Mouse (Mus musculus) small intestine, adult 2 months (tissue): ENCODE data around the gene Abhd11.

Source experiments
- CTCF ChIP-seq: fragments of 200-500 bp; IDR thresholded peaks from 2 replicates; pipeline ENCODE4 v1.5.1; 2012; ENCODE audit warnings: low read depth, mild to moderate bottlenecking, control low read depth, inconsistent platforms, low read length, moderate library complexity, mixed read lengths; ENCODE audit not compliant: insufficient replicate concordance, insufficient read length; ENCODE audit errors: extremely low read depth
- POLR2A ChIP-seq: fragments of 200-500 bp; IDR thresholded peaks from 2 replicates; pipeline ENCODE4 v1.6.1; 2012; ENCODE audit warnings: low read depth, mild to moderate bottlenecking, control low read depth, inconsistent platforms, low read length, moderate library complexity

DNA sequence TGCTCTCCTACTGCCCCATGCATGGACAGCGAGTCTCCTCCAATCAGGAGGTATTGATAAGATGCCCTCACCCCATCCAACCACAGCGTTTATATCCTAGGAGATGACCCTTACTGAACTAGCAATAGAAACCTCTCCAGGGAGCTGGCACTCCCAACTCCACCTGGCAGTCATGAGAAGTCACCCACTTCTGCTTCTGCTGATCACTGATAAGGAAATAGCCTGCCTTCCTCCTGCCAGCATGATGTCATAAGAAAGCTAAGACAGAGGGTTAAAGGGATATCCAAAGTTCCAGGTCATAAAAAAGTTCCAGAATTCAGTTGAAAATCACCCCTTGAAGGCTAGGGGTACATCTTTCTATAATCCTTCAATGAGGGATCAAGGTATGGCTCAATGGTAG is 32.8 kb upstream of the Abhd11 start:
- no peak for TF ChIP-seq CTCF
- no peak for TF ChIP-seq POLR2A
